Mouse (Mus musculus): ENCODE data around the gene Kcnj6.

- TF ChIP-seq CTCF (IDR thresholded peaks at IDR 0.05; ENCODE audit: control insufficient read depth, insufficient read depth, low read length) (no peak), POLR2A (IDR thresholded peaks at IDR 0.05; ENCODE audit: borderline replicate concordance, control insufficient read depth, low read depth, low read length) (no peak)
Measured at GRCm38 (mm10) chr16:94724061-94724596, 273.4 kb downstream of the Kcnj6 start.
